Mouse (Mus musculus): Measurements from ENCODE around the gene 1700023F06Rik.
"Not testable (repeated sequence)": the region's sequence is repeated elsewhere in the genome, so short reads cannot be mapped to it uniquely, and the experiment has no call there.

The 1700023F06Rik gene

DNA sequence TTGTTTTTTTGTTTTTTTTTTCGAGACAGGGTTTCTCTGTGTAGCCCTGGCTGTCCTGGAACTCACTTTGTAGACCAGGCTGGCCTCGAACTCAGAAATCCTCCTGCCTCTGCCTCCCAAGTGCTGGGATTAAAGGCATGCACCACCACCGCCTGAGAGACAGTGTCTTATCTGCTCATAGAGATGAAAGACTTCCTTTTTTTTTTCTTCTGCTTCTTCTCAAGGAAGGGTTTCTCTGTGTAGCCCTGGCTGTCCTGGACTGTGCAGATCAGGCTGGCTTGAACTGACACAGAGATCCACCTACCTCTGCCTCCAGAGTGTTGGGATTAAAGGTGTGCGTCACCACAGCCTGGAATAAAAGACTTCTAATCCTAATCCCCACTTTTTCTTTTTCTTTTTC, 14.4 kb upstream of the 1700023F06Rik start:
- not testable (repeated sequence) for DNase-seq (ENCODE audit: low read depth, low spot score)

GRCm38 (mm10) chr11:103221437-103221836, 13.1 kb upstream of the 1700023F06Rik start:
- DNase-seq (ENCODE audit: low read depth, low spot score), result no peak

- no peak for DNase-seq (ENCODE audit: low read depth, low spot score)
These were observed 11.6 kb upstream of the 1700023F06Rik start for GRCm38 (mm10) chr11:103219995-103220394.

DNA sequence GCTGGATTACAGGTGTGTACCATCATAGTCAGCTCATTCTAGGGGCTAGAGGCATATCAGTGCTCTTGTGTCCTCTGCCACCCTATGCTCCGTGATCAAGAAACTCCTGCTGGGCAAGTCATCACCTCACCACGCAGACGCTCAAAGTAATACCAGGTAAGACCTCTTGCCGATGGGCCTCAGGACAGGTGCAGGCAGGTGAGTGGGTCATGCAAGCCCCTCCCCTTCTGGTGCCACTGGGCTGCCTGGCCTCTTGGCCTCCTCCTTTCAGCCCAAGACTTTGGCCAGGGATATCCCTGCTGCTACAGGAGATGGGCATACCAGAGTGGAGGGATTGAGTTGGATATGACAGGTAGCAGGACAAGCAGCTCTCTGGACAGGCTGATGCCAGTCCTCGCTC, 10.9 kb upstream of the 1700023F06Rik start:
- DNase-seq (ENCODE audit: low read depth, low spot score), result no peak

- DNase-seq (ENCODE audit: low read depth, low spot score), result no peak
These were observed 10.2 kb upstream of the 1700023F06Rik start for GRCm38 (mm10) chr11:103218517-103218901.

DNA sequence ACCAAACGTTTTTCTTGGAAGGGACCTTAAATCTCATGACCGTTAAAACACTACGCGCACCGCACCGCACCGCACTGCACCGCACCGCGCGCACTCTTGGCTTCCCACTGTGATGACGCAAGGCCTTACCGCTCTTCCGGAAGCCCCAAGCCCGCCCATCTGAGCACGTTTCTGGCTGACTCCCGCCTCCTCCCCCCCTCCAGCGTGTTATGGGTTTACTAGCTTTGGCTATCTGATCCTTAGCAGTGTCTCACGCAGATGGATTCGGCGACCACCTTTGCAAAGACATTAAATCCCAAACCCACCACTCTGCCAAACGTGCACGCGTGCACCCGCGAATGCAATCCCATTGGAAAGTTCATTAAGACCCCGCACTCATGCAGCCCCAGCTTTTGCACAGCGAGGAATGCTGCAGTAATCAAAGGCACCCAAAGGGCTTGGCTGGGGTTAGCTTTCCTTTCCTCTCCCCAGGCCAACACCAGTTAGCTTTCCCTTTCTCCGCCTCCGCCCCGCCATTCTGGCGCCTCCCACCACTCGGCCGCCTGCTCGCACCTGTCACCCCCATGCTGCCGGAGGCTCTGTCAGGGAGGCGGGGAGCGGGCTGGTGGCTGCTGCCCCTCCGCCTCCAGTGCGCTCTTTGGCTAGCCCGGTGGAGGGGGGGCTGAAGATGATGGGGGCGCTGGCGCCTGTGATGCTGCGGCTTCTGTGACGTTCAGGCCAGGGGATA, 9.6 kb upstream of the 1700023F06Rik start, which contains the start of gene Spata32:
Gene Spata32 (minus strand): TSS at position 643 of the 727 bp plus-strand sequence.
- DNase-seq (ENCODE audit: low read depth, low spot score), result no peak

DNA sequence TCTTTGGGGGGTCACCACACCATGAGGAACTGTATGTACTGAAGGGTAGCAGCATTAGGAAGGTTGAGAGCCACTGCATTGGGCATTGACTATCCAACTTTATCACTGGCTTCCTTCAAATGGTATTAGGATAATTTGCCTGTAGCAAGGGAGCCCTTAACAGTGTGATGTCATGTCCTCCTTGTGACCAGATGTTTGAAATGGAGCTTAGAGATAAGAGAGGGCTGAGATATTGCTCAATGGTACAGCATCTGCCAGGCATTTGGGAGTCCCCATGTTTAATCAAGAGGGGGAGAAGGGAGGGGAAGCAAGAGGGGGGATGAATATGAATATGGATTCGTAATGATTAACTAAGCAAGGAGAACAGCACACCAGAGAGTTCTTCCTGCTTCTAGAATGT, 7.0 kb upstream of the 1700023F06Rik start:
- no peak for DNase-seq (ENCODE audit: low read depth, low spot score)

DNA sequence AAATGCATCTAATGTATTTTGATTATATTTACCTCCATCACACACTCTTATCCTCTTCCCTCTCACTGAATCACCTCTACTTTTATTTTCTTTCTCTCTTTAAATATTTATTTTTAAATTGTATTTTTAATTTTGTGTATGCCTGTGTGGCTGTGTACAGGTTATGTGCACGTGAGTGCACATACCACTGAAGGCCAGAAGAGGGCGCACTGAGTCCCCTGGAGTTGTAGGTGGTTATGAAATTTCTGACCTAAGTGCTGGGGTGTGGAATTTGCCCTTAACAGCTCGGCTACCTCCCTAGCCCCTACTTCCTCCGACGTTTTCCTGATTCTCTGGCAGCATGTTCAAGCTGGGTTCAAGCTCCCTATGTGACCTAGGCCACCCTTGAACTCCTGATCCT, 5.4 kb upstream of the 1700023F06Rik start:
- DNase-seq (ENCODE audit: low read depth, low spot score), result no peak

GRCm38 (mm10) chr11:103210291-103210690, 1.9 kb upstream of the 1700023F06Rik start:
- no peak for DNase-seq (ENCODE audit: low read depth, low spot score)

- DNase-seq (ENCODE audit: low read depth, low spot score), result no peak
These were observed 2.2 kb downstream of the 1700023F06Rik start for GRCm38 (mm10) chr11:103206203-103206602.

DNA sequence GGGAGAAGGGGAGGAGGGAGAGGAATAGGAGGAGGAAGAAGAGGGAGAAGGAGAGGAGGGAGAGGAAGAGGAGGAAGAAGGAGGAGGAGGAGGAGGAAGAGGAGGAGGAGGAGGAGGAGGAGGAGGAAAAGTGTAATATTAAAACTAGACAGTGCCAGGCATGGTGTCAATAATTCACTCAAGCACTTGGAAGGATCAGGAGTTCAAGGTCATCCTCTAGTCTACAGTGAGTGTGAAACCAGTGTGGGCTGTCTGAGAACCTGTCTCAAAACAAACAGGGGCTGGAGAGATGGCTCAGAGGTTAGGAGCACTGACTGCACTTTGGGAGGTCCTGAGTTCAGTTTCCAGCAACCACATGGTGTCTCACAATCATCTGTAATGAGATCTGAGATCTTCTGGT, 6.0 kb downstream of the 1700023F06Rik start:
- DNase-seq (ENCODE audit: low read depth, low spot score), result no peak

GRCm38 (mm10) chr11:103201664-103202063, 6.7 kb downstream of the 1700023F06Rik start:
- DNase-seq (ENCODE audit: low read depth, low spot score), result no peak

- no peak for DNase-seq (ENCODE audit: low read depth, low spot score)
These were observed 9.2 kb downstream of the 1700023F06Rik start for GRCm38 (mm10) chr11:103198911-103199803.

DNA sequence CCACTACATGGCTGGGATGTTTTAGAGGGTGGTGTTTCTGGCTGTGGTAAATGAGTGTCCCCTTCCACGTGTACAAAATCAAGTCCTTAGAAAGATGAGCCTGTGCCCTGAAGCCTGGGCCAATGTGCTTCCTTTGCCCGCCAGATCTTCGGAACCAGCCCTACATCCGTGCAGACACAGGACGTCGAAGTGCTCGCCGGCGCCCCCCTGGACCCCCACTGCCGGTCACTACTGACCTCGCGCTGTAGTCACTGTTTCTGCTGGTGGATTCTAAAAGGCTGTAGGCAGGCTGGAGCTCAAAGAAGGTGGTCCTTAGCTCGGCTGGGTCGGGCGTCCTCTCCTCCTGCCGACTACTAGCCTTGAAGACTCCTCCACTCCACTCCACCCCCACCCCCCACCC, 10.0 kb downstream of the 1700023F06Rik start:
- DNase-seq (ENCODE audit: low read depth, low spot score), result no peak

DNA sequence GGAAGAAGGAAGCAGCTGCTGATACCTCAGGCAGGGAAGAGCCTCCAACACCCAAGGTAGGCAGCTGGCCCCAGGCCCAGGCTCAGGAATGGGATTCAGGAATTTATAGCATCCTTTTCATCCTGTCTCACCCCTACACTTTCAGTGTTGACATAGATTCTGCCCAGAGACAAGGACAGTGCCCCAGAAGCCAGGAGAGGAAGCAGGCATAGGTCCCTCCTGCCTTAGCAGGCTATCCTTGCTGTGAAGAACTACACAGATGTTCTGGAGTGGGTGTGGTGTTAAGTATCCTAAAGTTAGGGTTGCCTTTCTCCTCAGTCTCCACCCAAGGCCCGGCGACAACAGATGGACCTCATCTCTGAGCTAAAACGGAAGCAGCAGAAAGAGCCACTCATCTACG, 11.0 kb downstream of the 1700023F06Rik start:
- DNase-seq (ENCODE audit: low read depth, low spot score), result no peak

GRCm38 (mm10) chr11:103195656-103196055, 12.7 kb downstream of the 1700023F06Rik start:
- DNase-seq (ENCODE audit: low read depth, low spot score), result no peak

DNA sequence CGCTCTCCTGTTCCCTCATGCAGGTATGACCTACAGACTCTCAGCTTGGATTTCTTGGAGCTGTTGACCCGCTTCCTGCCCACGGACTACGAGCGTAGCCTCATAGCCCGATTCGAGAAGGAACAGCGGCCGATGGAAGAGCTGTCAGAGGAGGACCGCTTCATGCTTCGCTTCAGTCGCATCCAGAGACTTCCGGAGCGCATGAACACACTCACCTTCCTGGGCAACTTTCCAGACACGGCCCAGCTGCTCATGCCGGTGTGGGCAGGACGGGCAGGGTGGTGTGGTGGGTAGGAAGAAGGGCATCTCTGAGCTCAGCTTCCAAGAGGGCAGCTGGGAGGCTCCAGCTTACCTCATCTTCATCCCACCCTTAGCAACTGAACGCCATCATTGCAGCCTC, 13.1 kb downstream of the 1700023F06Rik start:
- no peak for DNase-seq (ENCODE audit: low read depth, low spot score)

- no peak for DNase-seq (ENCODE audit: low read depth, low spot score)
These were observed 14.6 kb downstream of the 1700023F06Rik start for GRCm38 (mm10) chr11:103193825-103194168.

DNA sequence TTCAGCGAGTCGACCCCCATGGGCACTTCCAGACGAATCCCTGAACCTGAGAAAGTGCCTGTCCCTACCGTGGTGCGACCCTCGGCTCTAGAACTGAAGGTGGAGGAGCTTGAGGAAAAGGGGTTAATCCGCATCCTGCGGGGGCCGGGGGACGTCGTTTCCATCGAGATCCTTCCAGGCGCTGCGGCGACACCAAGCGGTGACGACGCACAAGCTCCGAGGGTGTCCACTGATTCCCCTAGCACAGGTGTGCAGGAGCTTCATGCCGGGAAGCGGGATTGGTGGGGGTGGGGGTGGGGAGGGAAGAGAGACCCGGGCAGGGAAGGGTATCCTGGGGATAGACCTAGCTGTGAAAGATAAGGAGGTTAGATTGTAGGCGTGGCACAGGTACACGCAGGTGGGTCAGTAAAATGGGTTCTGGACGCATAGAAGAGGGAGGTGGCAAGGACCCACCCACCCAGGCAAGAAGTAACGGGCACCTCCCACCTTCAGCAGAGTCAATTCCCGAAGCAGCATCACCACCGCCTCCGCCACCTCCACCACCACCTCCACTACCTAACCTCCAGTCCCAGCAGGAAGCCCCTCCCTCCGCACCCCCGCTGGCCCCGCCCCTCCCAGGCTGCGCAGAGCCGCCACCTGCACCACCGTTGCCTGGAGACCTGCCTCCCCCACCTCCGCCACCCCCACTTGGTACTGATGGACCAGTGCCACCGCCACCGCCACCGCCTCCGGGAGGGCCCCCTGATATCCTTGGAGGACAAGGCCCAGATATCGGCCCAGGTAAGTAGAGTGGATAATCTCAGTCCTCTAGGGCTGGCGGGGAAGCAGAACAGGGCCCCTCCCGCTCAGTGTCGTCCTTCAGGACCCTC, 15.2 kb downstream of the 1700023F06Rik start:
- no peak for DNase-seq (ENCODE audit: low read depth, low spot score)

- DNase-seq (ENCODE audit: low read depth, low spot score), result no peak
These were observed 16.0 kb downstream of the 1700023F06Rik start for GRCm38 (mm10) chr11:103192230-103192955.

DNA sequence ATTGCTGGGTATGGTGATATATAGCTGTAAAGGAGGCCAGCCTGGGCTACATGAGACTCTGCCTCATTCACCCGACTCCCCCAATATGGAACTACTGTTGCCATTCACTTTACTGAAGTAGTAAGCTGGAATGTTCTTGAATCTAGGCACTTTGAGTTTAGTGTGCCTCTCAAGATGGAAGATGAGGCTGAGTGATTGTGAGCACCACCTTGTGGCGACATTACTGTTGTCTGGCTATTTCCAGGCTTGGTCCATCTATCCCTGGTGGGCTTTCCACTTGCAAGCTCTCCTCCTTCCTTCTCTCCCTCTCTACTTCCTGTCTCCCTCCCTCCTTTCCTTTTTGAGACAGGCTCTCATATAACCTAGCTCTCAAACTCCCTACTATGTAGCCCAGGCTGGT, 23.5 kb downstream of the 1700023F06Rik start:
- DNase-seq (ENCODE audit: low read depth, low spot score), result no peak
